Mouse (Mus musculus): ENCODE data around the gene Rictor. TPM values are rescaled to one million over a fixed set of nuclear protein-coding genes. Genes with fewer than 3 reads are reported as not detected.

Rictor gene
- polyA plus RNA-seq, 1 experiment = 2.7 TPM

- Histone ChIP-seq H3ac (ENCODE audit: control insufficient read depth, insufficient read length, low read depth) (no peak overlapping the region), H3K79me3 (ENCODE audit: low read depth) (peaks cover 92% of the 10 kb centered on the region), H3K27me3 (ENCODE audit: control insufficient read depth, insufficient read depth, insufficient read length) (no peaks in the 10 kb centered on the region), H3K36me3 (ENCODE audit: control insufficient read depth, insufficient read depth) (peaks cover 11% of the 10 kb centered on the region), H3K4me3 (ENCODE audit: insufficient read depth, poor library complexity, severe bottlenecking) (no peak overlapping the region), H3K79me2 (ENCODE audit: control insufficient read depth, insufficient read depth) (peaks cover 100% of the 10 kb centered on the region)
- TF ChIP-seq CTCF (IDR thresholded peaks at IDR 0.05; ENCODE audit: control insufficient read depth, insufficient read depth, insufficient read length) = no peak
- no peak for TF ChIP-seq CEBPB (IDR thresholded peaks at IDR 0.05; ENCODE audit: low read depth)
- no peak for TF ChIP-seq USF1 (IDR thresholded peaks at IDR 0.05; ENCODE audit: low read depth)
- TF ChIP-seq MAX (IDR thresholded peaks at IDR 0.05) = no peak
- TF ChIP-seq FOSL1 (IDR thresholded peaks at IDR 0.05; ENCODE audit: insufficient read depth, low read length, poor library complexity, severe bottlenecking) = no peak
- no peak for TF ChIP-seq MYOD1 (IDR thresholded peaks at IDR 0.05; ENCODE audit: control insufficient read depth, insufficient read length, low read depth)
- TF ChIP-seq MYOG (IDR thresholded peaks at IDR 0.05; ENCODE audit: control insufficient read depth, extremely low read depth, insufficient read length) = no peak
Measured at GRCm38 (mm10) chr15:6722405-6723176, 14.4 kb downstream of the Rictor start.

- TF ChIP-seq MYOD1 (IDR thresholded peaks at IDR 0.05; ENCODE audit: control insufficient read depth, insufficient read length, low read depth) = no peak
- TF ChIP-seq USF1 (IDR thresholded peaks at IDR 0.05; ENCODE audit: low read depth) = no peak
- TF ChIP-seq MYOG (IDR thresholded peaks at IDR 0.05; ENCODE audit: control insufficient read depth, extremely low read depth, insufficient read length) = no peak
- no peak for TF ChIP-seq CEBPB (IDR thresholded peaks at IDR 0.05; ENCODE audit: low read depth)
- TF ChIP-seq FOSL1 (IDR thresholded peaks at IDR 0.05; ENCODE audit: insufficient read depth, low read length, poor library complexity, severe bottlenecking) = no peak
- TF ChIP-seq CTCF (IDR thresholded peaks at IDR 0.05; ENCODE audit: control insufficient read depth, insufficient read depth, insufficient read length) = no peak
- TF ChIP-seq MAX (IDR thresholded peaks at IDR 0.05) = no peak
- peaks cover 11% of the 10 kb centered on the region for H3K36me3 ChIP-seq (ENCODE audit: control insufficient read depth, insufficient read depth)
- H3K79me2 ChIP-seq (ENCODE audit: control insufficient read depth, insufficient read depth) = peaks cover 100% of the 10 kb centered on the region
- no peaks in the 10 kb centered on the region for H3K27me3 ChIP-seq (ENCODE audit: control insufficient read depth, insufficient read depth, insufficient read length)
- no peak overlapping the region for H3K4me3 ChIP-seq (ENCODE audit: insufficient read depth, poor library complexity, severe bottlenecking)
- peaks cover 92% of the 10 kb centered on the region for H3K79me3 ChIP-seq (ENCODE audit: low read depth)
- H3ac ChIP-seq (ENCODE audit: control insufficient read depth, insufficient read length, low read depth) = no peak overlapping the region
Measured at GRCm38 (mm10) chr15:6723338-6723737, 15.2 kb downstream of the Rictor start.

GRCm38 (mm10) chr15:6724442-6724841 is 16.3 kb downstream of the Rictor start:
- Histone ChIP-seq H3K79me3 (ENCODE audit: low read depth) (peaks cover 85% of the 10 kb centered on the region), H3K36me3 (ENCODE audit: control insufficient read depth, insufficient read depth) (peaks cover 9% of the 10 kb centered on the region), H3K4me3 (ENCODE audit: insufficient read depth, poor library complexity, severe bottlenecking) (no peak overlapping the region), H3ac (ENCODE audit: control insufficient read depth, insufficient read length, low read depth) (no peak overlapping the region), H3K27me3 (ENCODE audit: control insufficient read depth, insufficient read depth, insufficient read length) (no peaks in the 10 kb centered on the region), H3K79me2 (ENCODE audit: control insufficient read depth, insufficient read depth) (peaks cover 99% of the 10 kb centered on the region)
- TF ChIP-seq MYOG (IDR thresholded peaks at IDR 0.05; ENCODE audit: control insufficient read depth, extremely low read depth, insufficient read length) (no peak), CTCF (IDR thresholded peaks at IDR 0.05; ENCODE audit: control insufficient read depth, insufficient read depth, insufficient read length) (no peak), FOSL1 (IDR thresholded peaks at IDR 0.05; ENCODE audit: insufficient read depth, low read length, poor library complexity, severe bottlenecking) (no peak), MAX (IDR thresholded peaks at IDR 0.05) (no peak)

- TF ChIP-seq FOSL1 (IDR thresholded peaks at IDR 0.05; ENCODE audit: insufficient read depth, low read length, poor library complexity, severe bottlenecking) = no peak
- no peak for TF ChIP-seq CTCF (IDR thresholded peaks at IDR 0.05; ENCODE audit: control insufficient read depth, insufficient read depth, insufficient read length)
- no peak for TF ChIP-seq MAX (IDR thresholded peaks at IDR 0.05)
- TF ChIP-seq MYOG (IDR thresholded peaks at IDR 0.05; ENCODE audit: control insufficient read depth, extremely low read depth, insufficient read length) = no peak
- TF ChIP-seq MYOD1 (IDR thresholded peaks at IDR 0.05; ENCODE audit: control insufficient read depth, insufficient read length, low read depth) = no peak
- TF ChIP-seq CEBPB (IDR thresholded peaks at IDR 0.05; ENCODE audit: low read depth) = no peak
- no peak for TF ChIP-seq USF1 (IDR thresholded peaks at IDR 0.05; ENCODE audit: low read depth)
- H3K4me3 ChIP-seq (ENCODE audit: insufficient read depth, poor library complexity, severe bottlenecking) = no peak overlapping the region
- H3K27me3 ChIP-seq (ENCODE audit: control insufficient read depth, insufficient read depth, insufficient read length) = no peaks in the 10 kb centered on the region
- no peaks in the 10 kb centered on the region for H3K36me3 ChIP-seq (ENCODE audit: control insufficient read depth, insufficient read depth)
- peaks cover 84% of the 10 kb centered on the region for H3K79me3 ChIP-seq (ENCODE audit: low read depth)
- peaks cover 99% of the 10 kb centered on the region for H3K79me2 ChIP-seq (ENCODE audit: control insufficient read depth, insufficient read depth)
- no peak overlapping the region for H3ac ChIP-seq (ENCODE audit: control insufficient read depth, insufficient read length, low read depth)
Measured at GRCm38 (mm10) chr15:6726130-6726808, 18.1 kb downstream of the Rictor start.

- no peak overlapping the region for H3ac ChIP-seq (ENCODE audit: control insufficient read depth, insufficient read length, low read depth)
- H3K36me3 ChIP-seq (ENCODE audit: control insufficient read depth, insufficient read depth) = peaks cover 7% of the 10 kb centered on the region
- H3K4me3 ChIP-seq (ENCODE audit: insufficient read depth, poor library complexity, severe bottlenecking) = no peak overlapping the region
- peaks cover 84% of the 10 kb centered on the region for H3K79me2 ChIP-seq (ENCODE audit: control insufficient read depth, insufficient read depth)
- no peak for TF ChIP-seq CTCF (IDR thresholded peaks at IDR 0.05; ENCODE audit: control insufficient read depth, insufficient read depth, insufficient read length)
- no peak for TF ChIP-seq MAX (IDR thresholded peaks at IDR 0.05)
- TF ChIP-seq CEBPB (IDR thresholded peaks at IDR 0.05; ENCODE audit: low read depth) = no peak
- no peak for TF ChIP-seq USF1 (IDR thresholded peaks at IDR 0.05; ENCODE audit: low read depth)
- no peak for TF ChIP-seq FOSL1 (IDR thresholded peaks at IDR 0.05; ENCODE audit: insufficient read depth, low read length, poor library complexity, severe bottlenecking)
- TF ChIP-seq MYOD1 (IDR thresholded peaks at IDR 0.05; ENCODE audit: control insufficient read depth, insufficient read length, low read depth) = no peak
- no peak for TF ChIP-seq MYOG (IDR thresholded peaks at IDR 0.05; ENCODE audit: control insufficient read depth, extremely low read depth, insufficient read length)
- peaks cover 56% of the 10 kb centered on the region for H3K79me3 ChIP-seq (ENCODE audit: low read depth)
- no peaks in the 10 kb centered on the region for H3K27me3 ChIP-seq (ENCODE audit: control insufficient read depth, insufficient read depth, insufficient read length)
Measured at GRCm38 (mm10) chr15:6733076-6733475, 24.9 kb downstream of the Rictor start.

Measured in C2C12 (cell line).